Mouse (Mus musculus) adrenal gland, adult 18-20 months (tissue): Measurements from ENCODE around the gene Msi2. TPM values are rescaled to one million over a fixed set of nuclear protein-coding genes. Genes with fewer than 3 reads are reported as not detected.

Experiments
- DNase-seq, 2 experiments: peaks; one replicate each; pipeline ENCODE4 v3.0.0; 2021 to 2022; ENCODE audit warnings: low spot score in 2 of 2
- total RNA-seq, 2 experiments: library from RNA; stranded (reverse); gene quantifications; 1 replicate in 1 of 2; 2 replicates in 1 of 2; pipeline ENCODE4 v1.2.3; 2021

Gene Msi2
- total RNA-seq, 2 experiments from 2014 or later = 196 to 204 TPM

DNA sequence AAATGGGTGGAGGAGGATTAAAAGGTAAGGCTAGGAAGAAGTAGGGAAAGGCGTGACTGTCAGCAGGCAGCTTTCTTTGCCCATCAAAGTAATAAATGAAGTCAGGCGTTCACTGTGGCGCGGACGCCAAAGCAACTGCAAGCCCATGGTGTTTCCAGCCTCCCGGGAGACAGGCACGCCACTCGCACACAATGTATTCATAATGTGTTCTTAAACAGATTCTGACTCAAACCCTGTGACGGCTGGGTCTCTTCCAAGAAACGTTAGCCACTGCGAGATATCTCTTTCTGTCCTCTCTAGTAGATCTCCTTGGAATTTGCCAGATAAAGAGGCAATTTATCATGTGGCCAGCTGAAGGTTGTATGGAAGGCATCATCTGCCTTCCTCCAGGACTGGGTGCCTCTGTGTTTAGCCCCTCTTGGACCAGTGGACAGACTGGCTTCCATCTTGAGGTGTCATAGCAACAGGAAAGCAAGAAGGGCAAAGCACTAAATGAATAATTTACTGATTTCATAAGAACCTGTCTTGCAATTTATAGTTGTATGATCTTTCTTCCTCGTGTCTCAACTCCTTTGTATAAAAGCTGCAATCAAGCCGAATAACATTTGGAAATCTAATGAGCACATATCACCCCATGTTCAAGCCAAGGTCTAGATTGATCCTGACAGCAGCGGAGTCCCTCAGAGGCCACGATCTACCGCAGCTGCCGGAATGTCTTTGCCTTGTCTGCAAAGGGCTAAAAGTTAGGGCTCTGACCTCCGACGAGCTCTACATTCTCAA lies 197.2 kb downstream of the Msi2 start:
- DNase-seq = no peak

- DNase-seq = no peak
These were observed 200.0 kb downstream of the Msi2 start for GRCm38 (mm10) chr11:88518361-88518760.

- no peak for DNase-seq
These were observed 201.5 kb downstream of the Msi2 start for GRCm38 (mm10) chr11:88516596-88517485.

- DNase-seq = no peak
These were observed 202.4 kb downstream of the Msi2 start for GRCm38 (mm10) chr11:88515736-88516583.

GRCm38 (mm10) chr11:88515267-88515666 lies 203.0 kb downstream of the Msi2 start:
- DNase-seq = no peak

DNA sequence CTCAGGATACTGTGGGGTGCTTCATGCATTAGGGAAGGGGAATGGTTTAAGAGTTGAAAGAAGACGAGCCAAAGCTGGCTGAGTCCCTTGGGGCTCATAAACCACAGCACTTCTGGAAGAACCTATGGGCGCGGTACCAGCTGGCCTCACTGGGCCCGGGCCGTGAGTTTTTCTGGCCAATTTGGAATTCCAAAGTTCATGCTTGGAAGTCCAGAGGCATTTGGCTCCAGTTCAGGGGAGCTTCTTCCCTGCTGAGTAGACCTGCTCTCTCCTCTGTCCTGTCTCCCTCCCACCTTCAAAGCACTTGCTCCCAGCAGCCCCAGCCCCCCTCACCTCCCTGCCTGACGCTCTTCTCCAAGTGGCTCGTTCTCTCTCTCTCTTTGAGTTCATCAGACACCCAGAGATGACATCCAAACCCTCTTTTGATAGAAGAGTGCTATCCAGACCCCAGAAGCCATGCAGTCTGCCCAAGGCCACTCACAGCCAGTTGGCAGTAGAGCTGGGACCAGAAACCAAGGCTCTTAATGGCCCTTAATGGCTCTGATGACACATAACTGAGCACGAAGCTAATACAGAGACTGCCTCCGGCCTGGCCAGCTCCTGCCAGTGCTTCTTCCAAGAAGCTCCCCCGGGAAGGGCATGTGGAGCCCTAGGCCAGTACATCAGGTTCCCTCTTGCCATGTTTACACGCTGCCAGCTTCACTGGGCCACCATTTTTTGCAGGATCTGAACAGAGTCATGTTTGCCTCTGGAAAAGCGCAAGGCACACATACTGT lies 204.0 kb downstream of the Msi2 start:
- no peak for DNase-seq

GRCm38 (mm10) chr11:88512580-88512979 lies 205.7 kb downstream of the Msi2 start:
- no peak for DNase-seq

GRCm38 (mm10) chr11:88510282-88510850 lies 207.9 kb downstream of the Msi2 start:
- no peak for DNase-seq

DNA sequence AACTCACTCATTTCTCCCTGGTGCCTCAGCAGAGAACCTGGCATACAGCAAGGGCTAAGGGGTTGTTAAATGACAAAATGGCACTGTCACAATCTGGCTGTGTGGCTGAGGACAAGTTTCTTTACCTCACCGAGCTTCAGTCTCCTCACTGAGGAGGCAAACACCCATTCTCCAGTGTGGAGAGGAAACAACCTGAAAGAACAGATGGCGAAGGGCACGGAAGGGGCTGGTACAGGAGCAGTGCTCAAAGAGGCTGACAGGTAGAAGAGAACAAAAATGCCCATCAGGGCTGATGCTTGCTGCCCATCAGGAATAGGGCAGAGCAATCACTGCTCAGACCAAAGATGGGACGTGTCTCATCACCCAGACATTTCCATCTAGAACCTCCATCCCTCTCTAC lies 208.8 kb downstream of the Msi2 start:
- DNase-seq = no peak

DNA sequence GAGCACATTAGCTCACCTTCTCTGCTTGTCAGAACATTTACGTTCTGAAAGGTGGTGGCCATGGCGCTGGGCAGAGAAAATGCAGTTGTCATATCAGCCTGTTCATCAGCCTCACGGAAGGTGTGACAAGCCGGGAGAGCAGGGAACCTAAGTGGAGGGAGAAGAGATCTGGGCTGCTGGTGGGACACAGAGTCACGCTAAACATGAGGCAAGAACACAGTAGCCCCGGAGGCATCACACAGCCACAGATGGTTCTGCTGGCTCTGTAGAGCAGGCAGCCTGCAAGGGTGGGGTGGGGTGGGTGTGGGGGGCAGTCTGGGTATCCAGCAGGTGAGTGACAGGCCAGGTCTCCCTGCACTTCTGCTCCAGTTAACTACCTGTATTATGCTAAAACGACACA lies 210.2 kb downstream of the Msi2 start:
- no peak for DNase-seq

DNA sequence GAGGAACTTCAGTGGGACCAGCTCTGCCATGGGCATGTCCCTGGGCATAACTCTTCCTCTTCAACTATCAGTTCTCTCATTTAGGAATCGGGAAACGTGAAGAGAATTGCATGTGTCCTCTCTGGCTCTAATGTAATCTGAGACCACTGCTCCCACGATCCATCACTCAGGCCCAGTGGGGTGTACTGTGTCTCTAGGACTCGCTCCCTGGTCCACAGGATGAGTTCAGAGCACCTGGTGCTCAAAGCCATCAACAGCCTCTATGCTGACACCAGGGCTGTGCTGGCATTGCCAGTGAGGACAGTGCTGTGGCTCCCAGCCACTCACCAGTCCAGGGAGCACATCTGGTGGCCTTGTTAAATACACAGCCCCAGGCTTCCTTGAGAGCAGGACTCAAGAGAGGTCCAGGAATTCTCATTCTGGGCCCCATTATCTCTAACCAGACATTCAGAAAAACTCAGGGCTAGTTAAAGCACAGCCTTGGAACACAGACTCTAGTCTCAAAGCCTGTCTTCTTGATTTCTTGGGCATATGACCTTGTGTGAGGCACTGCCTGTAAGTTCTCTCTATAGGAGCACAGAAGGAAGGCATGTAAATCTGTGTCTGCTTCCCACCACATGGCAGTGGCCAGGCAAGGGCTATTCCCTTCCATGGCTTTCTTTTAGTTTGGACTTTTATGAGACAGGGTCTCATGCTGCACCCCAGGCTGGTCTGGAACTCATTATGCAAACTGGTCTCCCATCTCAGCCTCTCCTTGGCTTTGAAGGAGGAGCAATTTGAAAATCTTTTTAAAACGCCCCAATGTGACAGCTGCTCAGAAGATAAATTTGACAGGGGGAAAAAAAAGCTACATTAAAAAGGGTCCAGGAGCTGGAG lies 211.5 kb downstream of the Msi2 start:
- no peak for DNase-seq

- no peak for DNase-seq
These were observed 212.2 kb downstream of the Msi2 start for GRCm38 (mm10) chr11:88506109-88506508.

DNA sequence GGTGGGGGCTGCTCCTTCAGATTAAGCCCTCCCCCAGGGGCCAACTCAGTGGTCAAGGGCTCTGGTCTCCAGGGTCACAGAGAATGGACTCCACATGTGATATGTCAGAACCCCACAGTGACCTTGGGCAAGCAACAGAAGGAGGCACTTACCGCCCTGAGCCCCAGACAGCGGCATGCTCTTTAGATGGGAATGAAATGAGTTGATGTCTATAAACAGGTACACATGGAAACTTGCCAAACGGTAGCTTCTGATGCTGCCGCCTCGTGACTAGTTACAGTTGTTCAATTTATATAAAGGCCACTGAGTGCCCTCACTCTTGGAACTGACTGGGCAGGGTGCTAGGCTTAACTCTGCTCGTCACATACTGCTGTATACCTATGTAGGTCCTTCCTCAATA lies 215.7 kb downstream of the Msi2 start:
- no peak for DNase-seq

DNA sequence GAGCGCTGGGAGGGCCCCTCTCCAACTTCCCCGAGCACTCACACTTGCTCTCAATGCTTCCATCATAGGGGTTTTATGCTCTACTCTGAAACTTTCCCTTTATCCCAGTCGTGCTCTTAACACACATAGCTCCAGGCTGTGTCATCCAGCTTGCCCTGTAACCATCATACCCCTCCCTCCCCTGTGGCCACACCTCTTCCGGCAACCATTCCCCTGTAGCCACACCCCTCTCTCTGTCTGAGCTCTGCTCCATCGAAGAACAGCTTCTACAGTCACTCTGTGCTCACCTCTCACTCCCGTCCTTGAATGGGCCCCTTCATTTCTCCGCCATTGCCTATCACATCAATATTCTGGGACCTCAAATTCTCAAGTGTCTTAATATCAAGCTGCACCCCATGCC lies 219.8 kb downstream of the Msi2 start:
- no peak for DNase-seq

DNA sequence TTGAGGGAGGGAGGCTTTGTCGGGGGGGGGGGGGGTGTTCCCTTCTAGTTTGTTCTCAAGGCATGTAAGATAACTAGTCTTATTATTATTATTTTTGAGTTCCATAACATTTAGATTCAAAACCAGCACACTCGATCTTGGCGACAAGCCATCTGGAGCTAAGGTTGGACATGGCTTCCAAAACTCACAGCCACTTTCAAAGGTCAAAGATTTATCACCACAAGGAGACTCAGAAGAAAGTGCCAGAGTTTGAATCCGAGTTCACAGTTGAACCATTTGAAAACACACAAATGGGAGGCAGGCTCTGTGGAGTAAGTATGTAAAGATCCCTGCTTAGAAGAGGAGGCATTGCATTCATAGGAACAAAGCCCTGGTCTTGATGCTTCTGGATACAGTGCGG lies 221.9 kb downstream of the Msi2 start:
- DNase-seq = no peak

DNA sequence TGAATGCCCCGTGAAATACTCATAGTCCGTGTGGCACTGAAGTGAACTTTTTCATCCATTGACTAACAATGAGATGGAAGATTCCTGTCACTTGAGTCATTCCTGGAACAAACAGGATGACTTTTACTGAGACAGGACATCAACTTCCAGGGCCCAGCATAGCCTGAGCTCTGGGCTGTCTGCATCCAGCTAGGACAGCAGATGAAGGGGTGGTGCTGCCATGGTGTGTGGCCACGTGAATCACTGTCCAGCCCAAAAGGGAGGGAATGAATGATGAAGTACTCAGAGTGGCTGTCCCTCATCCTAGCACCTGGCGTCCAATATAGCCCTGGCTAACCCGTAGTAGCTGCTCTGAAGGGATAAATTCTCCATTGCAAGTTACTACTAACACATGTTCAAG lies 222.6 kb downstream of the Msi2 start:
- no peak for DNase-seq

DNA sequence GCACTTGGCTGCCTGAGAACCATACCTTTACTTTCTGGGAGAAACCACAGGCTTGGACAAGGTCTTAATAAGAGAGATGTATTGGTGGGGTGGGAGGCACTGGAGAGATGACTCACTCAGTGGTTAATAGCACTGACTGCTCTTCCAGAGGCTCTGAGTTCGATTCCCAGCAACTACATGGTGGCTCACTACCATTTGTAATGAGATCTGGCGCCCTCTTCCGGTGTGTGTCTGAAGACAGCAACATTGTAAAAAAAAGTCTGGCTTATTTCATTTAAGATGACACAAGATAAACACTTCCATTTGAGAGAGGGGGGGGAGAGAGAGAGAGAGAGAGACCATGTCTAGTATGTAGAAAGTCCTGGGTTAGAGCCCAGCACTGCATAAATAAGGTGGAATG lies 223.3 kb downstream of the Msi2 start:
- no peak for DNase-seq

GRCm38 (mm10) chr11:88493795-88494559 lies 224.3 kb downstream of the Msi2 start:
- no peak for DNase-seq
